Mouse (Mus musculus) heart, postnatal 0 days (tissue): ENCODE measurements around the gene Pla1a.

Experiments used
- CTCF ChIP-seq: IDR thresholded peaks from 2 replicates; pipeline ENCODE4 v1.5.1; 2016; ENCODE audit warnings: antibody characterized with exemption, control low read depth, low read depth
- EP300 ChIP-seq: IDR thresholded peaks from 2 replicates; pipeline ENCODE4 v1.6.1; 2016; ENCODE audit warnings: antibody characterized with exemption, low read depth

DNA sequence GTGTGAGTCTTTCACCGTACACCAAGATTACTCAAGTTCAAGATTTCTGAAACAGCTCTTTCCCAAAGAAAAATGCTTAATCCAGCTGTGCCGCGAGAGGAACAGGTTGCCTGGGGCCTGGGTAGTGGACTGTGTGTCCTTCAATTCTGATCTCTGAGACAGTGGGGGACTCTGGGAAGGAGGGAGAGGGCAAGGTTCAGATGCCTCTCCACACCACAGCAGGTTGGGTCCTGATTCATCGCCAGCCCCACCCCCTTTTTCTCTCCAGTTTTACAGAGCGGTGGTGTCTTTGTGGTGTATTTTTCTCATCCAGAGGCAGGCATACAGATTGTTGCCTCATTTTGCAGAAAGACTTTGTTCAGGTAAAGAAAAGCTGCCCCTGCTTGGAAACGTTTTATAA, 34.7 kb downstream of the Pla1a start:
- TF ChIP-seq CTCF, result no peak
- no peak for TF ChIP-seq EP300
